7 mouse cellular contexts compared by ENCODE assay signal in the genomic region with DNA sequence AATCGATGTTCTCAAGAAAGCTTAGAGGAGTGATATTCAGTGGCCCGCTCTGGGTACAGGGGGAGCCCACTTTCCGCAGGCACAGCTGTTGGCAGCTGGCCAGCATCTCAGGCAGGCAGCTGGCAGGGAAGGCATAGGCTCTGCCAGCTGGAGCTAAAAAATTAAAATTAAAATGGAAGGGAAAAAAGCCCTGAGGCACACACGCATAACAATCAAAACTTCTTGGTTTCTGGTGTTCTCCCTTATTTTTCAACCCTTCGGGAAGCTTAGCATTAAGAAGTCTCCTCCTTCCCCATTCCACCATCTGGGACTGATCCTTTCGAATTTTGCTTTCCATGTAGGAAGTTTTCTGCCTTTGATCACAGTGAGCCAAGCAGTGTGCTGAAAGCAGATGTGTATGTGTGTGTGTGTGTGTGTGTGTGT.
DNase-seq lines count a peak whose midpoint lies in the region; ATAC-seq lines count a peak whose summit lies in the region.

No protein-coding gene starts in this region.

- H3K9me3 ChIP-seq in limb, embryonic 13.5 days, result no peaks in the 10 kb centered on the region
- H3K9me3 ChIP-seq in limb, embryonic 10.5 days (replicated peaks), result no peaks in the 10 kb centered on the region
- no peaks in the 10 kb centered on the region for H3K9me3 ChIP-seq in heart, embryonic 12.5 days (replicated peaks)

- WGBS in limb, embryonic 13.5 days, result 39% methylated on average over 6 of the region's 6 CpGs
- WGBS in limb, embryonic 10.5 days, result 80% methylated on average over 6 of the region's 6 CpGs
- 80% methylated on average over 6 of the region's 6 CpGs for WGBS in heart, embryonic 12.5 days

- H3K36me3 ChIP-seq in limb, embryonic 13.5 days, result no peaks in the 10 kb centered on the region
- no peaks in the 10 kb centered on the region for H3K36me3 ChIP-seq in limb, embryonic 10.5 days
- H3K36me3 ChIP-seq in heart, embryonic 12.5 days, result no peaks in the 10 kb centered on the region

- DNase-seq in limb, embryonic 10.5 days (ENCODE audit: low spot score), result no peak
- DNase-seq in layer of hippocampus, postnatal 14 days (ENCODE audit: low spot score in 2 of 2), result peak; percentile 25 to 41
- peak; percentile 4 to 7 for DNase-seq in right cerebral cortex, adult 2 months (ENCODE audit: low spot score in 2 of 2)
- no peak for DNase-seq in embryo, embryonic 9.5 days (ENCODE audit: extremely low spot score)

- H3K4me2 ChIP-seq in limb, embryonic 13.5 days (replicated peaks), result no peak overlapping the region
- H3K4me2 ChIP-seq in heart, embryonic 12.5 days, result no peak overlapping the region

- no peak overlapping the region for H3K27ac ChIP-seq in limb, embryonic 13.5 days
- no peak overlapping the region for H3K27ac ChIP-seq in limb, embryonic 10.5 days
- H3K27ac ChIP-seq in heart, embryonic 12.5 days (ENCODE audit: poor library complexity, severe bottlenecking), result no peak overlapping the region

- H3K4me3 ChIP-seq in limb, embryonic 13.5 days, result no peak overlapping the region
- no peak overlapping the region for H3K4me3 ChIP-seq in limb, embryonic 10.5 days
- H3K4me3 ChIP-seq in heart, embryonic 12.5 days, result no peak overlapping the region

- no peak overlapping the region for H3K9ac ChIP-seq in limb, embryonic 13.5 days
- H3K9ac ChIP-seq in heart, embryonic 12.5 days, result no peak overlapping the region

- H3K4me1 ChIP-seq in limb, embryonic 13.5 days, result 0 out of 2 replicates have a peak, but pooled peaks cover 4% of the 10 kb centered on the region
- no peaks in the 10 kb centered on the region for H3K4me1 ChIP-seq in limb, embryonic 10.5 days
- H3K4me1 ChIP-seq in heart, embryonic 12.5 days (replicated peaks), result no peaks in the 10 kb centered on the region

- no peaks in the 10 kb centered on the region for H3K27me3 ChIP-seq in limb, embryonic 13.5 days
- no peaks in the 10 kb centered on the region for H3K27me3 ChIP-seq in limb, embryonic 10.5 days (ENCODE audit: low read depth, poor library complexity, severe bottlenecking)
- H3K27me3 ChIP-seq in heart, embryonic 12.5 days (replicated peaks), result no peaks in the 10 kb centered on the region

- peak; percentile 73; the same call in 1 of the 2 replicates for ATAC-seq in limb, embryonic 13.5 days (ENCODE audit: low FRiP score, low read depth)
- ATAC-seq in frontal cortex, adult (ENCODE audit: low TSS enrichment), result peak; percentile 57
- no peak for ATAC-seq in heart, embryonic 12.5 days (ENCODE audit: insufficient number of reproducible peaks, low FRiP score)

Comparison
In these comparisons a context has a peak if more than half of its experiments do, and no peak if none do; other contexts are left out.
1. DNase-seq: peak in layer of hippocampus, postnatal 14 days (2 of 2) and right cerebral cortex, adult 2 months (2 of 2); none in limb, embryonic 10.5 days (single experiment) and embryo, embryonic 9.5 days (single experiment).